Mouse (Mus musculus) brown adipose tissue, adult 24 weeks (tissue): Measurements from ENCODE around the gene F13b. TPM values are rescaled to one million over a fixed set of nuclear protein-coding genes. Genes with fewer than 3 reads are reported as not detected.

ENCODE experiments used
- H3K27ac ChIP-seq: fragments of 200-500 bp; replicated peaks from 2 replicates; pipeline ENCODE4 v1.5.1; 2012; ENCODE audit warnings: low read depth, mild to moderate bottlenecking, low read length
- H3K4me1 ChIP-seq: fragments of 200-500 bp; 2 replicates; pipeline ENCODE4 v1.6.1; 2012; ENCODE audit warnings: low read length, mixed read lengths; ENCODE audit not compliant: control insufficient read depth, insufficient read depth, insufficient read length
- H3K4me3 ChIP-seq: fragments of 200-500 bp; 2 replicates; pipeline ENCODE4 v1.5.1; 2012; ENCODE audit warnings: low read depth, mild to moderate bottlenecking, low read length, moderate library complexity; ENCODE audit not compliant: insufficient read depth
- polyA plus RNA-seq: library from polyadenylated mRNA; stranded (reverse); fragments of >200 nt; gene quantifications from 2 replicates; pipeline ENCODE4 v1.2.4, GENCODE M21; 2012; ENCODE audit not compliant: missing spikeins, insufficient read depth, insufficient read length

The F13b gene
- polyA plus RNA-seq, result not detected in 2 replicates

DNA sequence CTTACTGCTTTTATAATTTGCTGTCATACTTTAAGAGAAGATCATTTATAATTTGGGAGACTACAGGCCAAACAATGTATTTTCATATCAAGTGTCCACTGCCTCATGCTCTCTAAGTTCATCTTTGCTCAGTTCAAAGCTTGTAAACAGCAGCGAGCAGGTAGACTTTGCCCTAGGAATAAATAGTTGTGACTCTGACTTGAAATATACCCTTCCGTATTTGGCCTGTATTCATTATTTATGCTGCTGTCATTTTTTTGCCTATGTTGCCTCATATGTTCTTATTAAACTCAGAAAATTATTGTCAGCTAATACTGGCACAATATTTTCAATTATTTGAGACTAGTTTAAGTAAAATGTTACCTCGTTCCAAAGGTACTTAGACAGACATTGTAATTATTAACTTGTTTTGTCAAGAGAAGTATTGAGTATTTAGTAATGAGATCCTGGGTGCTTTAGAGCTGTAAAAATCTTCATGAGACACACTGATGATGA lies at the start of gene F13b:
Gene F13b (plus strand): TSS at position 445 of the 495 bp plus-strand sequence.
- H3K4me3 ChIP-seq, result no peak within 1 kb of the TSS

DNA sequence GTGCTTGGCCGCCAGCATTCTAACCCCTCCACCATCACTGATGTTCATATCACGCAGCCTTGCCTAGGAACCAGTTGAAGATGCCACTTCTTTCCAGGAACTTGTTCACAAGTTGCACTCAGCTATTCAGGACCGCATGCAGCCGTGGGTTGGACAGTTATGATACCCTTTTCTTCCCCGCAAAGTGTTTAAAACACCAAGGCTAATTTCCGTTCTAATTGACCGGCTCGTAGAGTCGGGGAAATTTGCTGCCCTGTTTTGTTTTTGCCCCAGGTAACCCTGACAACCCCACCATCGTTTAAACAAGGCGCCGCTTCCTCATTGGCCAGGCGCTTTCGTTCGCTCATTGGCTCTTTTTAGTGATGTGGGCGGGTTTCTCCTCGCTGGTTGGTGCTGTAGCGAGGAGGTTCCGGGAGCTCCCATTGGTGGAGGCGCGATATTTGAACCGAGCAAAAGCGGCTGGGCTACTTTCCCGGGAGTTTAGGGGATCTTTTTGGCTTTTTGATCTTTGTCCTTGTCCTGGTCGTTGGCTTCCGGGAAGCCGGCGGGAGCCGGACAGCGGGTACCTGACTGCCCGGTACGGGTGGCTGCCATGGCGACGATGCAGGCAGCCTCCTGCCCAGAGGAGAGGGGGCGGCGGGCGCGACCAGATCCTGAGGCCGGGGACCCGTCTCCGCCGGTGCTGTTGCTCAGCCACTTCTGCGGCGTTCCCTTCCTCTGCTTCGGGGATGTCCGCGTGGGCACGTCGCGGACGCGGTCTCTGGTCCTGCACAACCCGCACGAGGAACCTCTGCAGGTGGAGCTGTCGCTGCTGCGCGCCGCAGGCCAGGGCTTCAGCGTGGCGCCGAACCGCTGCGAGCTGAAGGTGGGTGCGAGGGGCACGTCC lies 46.9 kb upstream of the F13b start, which contains the start of gene Aspm:
Gene Aspm (plus strand): TSS at position 433 of the 886 bp plus-strand sequence.
- Histone ChIP-seq H3K27ac (no peak within 1 kb of the TSS), H3K4me1 (peaks cover 2% of the 10 kb centered on the region; the same call in 1 of the 2 replicates), H3K4me3 (peak within 1 kb of the TSS; percentile 59)

More for the DNA sequence above, at the start of gene F13b:
- Histone ChIP-seq H3K27ac (no peak within 1 kb of the TSS), H3K4me1 (no peaks in the 10 kb centered on the region)

DNA sequence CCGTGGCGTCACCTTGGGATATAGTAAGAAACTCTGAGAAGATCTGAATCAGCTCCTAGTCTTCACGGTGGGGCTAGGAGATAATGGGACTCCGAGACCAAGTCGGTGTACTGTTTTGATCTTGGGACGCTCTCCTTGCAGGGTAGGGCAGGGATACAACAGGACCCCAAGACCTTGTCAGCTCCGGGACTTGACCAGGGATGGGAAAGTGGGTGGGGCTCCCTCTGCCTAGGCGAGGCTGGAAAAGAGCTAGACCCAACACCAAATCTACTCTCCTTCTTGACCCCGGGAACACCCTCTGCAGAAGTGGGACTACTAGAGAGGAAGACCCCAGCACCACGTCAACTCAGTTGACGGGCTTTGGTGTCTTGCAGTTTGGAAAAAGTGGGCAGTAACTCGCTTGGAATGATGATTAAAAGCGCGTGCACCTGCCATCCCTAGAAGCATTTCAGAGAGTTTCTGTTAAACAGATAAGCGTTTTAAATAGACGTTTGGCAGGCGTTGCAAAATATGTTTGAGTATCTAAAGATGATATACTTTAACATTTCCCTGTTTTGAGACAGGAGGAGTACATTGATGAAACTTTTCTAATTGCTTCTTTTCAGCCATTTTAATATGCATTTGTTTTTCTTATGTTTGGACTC lies 46.2 kb upstream of the F13b start:
- H3K4me1 ChIP-seq, result peaks cover 2% of the 10 kb centered on the region; the same call in 1 of the 2 replicates
- peak overlapping the region; percentile 59 for H3K4me3 ChIP-seq
- H3K27ac ChIP-seq, result no peak overlapping the region

DNA sequence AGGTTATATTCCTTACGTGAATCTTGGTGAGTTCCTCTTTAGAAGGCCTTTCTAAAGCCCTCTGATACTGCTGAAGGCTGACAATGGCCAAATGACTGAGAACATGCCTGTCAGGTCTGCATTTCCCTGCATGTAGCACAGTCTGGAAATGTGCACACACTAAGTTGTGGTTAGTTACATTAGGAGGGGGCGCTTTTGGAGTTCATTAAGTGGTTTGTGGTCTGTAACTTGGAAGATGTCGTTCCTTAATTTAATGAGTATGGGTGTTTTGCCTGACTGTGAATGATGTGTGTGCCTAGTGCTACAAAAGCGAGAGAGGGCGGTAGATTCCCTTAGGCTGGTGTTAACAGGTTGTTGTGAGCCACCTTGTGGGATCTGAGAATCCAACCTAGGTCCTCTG lies 40.7 kb upstream of the F13b start:
- no peaks in the 10 kb centered on the region for H3K4me1 ChIP-seq
- no peak overlapping the region for H3K4me3 ChIP-seq
- no peak overlapping the region for H3K27ac ChIP-seq

DNA sequence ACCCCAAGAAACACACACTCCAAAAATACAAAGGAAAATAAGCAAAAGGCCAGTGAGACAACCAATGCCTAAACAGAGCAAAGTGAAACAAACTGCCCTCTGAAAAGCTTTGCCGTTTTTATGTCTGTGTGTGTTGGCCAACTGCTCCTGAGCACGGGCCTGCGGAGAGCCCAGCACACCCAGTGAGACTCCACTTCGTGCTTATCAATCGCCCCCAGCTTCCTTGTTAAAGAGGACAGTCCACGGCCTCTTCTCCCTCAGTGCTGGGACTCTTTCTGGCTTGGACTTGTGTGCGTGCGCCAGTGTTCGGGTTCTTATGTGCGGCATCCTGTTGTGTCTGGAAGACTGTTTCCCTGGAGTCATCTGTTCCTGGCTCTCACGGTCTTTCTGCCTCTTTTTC lies 35.6 kb upstream of the F13b start:
- H3K4me1 ChIP-seq, result no peaks in the 10 kb centered on the region
- H3K27ac ChIP-seq, result no peak overlapping the region
- no peak overlapping the region for H3K4me3 ChIP-seq

DNA sequence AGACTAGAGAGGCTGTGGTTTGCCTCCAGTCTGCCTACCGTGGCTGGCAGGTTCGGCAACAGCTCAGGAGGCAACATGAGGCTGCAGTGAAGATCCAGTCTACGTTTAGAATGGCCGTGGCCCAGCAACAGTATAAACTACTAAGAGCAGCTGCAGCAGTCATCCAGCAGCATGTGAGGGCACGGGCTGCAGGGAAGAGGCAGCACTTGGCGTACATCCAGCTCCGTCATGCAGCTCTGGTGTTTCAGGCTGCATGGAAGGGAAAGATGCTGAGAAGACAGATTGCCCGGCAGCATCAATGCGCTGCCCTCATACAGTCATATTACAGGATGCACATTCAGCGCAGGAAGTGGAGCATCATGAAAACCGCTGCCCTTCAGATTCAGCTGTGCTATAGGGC lies 22.6 kb upstream of the F13b start:
- Histone ChIP-seq H3K4me3 (no peak overlapping the region), H3K27ac (no peak overlapping the region), H3K4me1 (no peaks in the 10 kb centered on the region)

DNA sequence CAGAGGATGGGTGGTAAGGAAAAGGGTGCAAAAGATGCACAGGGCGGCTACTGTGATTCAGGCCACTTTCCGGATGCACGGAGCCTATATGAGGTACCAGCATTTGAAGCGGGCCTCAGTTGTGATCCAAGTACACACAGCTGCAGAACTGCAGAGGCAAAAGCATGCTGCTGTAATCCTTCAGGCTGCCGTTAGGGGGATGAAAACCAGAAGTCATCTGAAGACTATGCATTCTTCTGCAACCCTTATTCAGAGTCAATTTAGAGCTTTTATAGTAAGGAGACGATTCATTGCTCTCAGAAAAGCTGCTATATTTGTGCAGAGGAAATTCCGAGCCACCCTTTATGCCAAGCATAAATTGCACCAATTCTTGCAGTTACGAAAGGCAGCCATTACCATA lies 21.3 kb upstream of the F13b start:
- H3K4me1 ChIP-seq, result no peaks in the 10 kb centered on the region

DNA sequence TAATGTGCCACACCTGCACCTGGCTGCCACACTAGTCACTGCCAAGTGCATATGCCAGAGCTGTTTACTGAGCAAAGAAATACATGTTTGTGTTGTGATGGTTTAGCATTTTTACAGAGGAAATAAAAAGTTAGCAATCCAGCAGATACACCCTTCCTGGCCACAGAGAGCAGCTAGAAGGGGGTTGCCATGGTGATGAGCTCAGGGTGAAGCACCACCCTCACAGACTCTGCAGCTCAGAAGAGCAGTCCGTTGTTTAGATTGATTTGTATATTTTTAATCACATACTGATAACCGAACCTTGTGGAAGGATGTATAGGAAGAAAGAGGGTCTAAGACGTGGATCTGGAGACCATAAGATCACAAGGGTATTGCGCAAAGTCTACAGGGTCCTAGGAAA lies 20.4 kb upstream of the F13b start:
- Histone ChIP-seq H3K27ac (no peak overlapping the region), H3K4me3 (no peak overlapping the region), H3K4me1 (no peaks in the 10 kb centered on the region)

More for the DNA sequence above, 21.3 kb upstream of the F13b start:
- H3K4me3 ChIP-seq, result no peak overlapping the region
- H3K27ac ChIP-seq, result no peak overlapping the region

DNA sequence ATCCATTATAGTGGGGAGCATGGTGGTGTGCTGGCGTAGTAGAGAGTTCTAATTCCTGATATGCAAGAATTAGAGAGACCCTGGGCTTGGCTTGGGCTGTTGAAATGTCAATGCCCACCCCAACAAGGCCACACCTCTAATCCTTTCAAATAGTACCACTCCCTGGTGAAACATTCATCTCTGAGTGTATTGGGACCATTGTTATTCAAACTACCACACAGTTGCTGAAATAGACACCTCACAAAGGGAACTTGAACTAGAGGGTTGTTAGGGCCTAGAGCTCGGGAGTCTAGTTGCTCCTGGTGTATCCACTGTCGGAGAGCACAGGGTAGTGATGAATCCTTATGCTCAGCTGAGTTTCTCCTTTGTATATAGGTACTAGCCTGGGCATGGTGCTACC lies 6.9 kb upstream of the F13b start:
- Histone ChIP-seq H3K4me1 (no peaks in the 10 kb centered on the region), H3K27ac (no peak overlapping the region), H3K4me3 (no peak overlapping the region)

DNA sequence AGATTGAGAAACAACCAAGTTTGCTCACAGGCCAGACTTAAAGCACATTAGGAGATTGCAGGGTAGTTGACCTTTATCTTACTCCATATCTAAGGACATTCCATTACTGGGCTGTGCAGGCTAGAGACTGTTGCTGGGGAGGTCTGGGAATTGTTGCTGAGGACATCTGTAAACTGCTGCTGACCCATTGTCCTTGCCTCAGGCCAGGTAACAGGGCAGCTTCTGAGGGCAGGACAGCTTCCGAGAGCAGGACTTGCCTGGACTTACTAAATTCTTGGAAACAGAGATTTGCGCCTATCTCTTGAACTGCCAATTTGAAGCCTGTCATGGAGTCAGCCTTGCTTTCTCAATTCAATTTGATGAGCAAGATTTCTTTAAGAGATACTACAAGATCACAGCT lies 6.1 kb upstream of the F13b start:
- Histone ChIP-seq H3K4me1 (no peaks in the 10 kb centered on the region), H3K4me3 (no peak overlapping the region), H3K27ac (no peak overlapping the region)

DNA sequence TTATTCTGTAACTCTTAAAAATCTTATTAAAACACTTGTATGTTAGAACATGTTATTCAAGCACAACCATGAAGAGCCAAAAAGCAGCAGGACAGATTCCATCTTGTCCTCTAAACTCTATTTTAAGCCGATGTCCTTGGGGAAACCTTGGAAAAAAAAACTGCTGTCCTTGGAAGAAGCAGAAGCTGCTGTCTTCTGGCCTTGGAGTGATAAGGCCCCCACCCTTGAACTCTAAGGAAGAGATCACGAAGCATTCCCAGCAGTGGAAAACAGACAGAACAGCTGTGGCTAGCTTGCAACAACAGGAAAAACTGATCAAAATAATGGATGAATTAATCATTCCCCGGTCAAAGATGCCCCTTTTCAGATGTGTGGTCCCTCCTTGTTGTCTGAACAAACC lies 5.3 kb upstream of the F13b start:
- no peaks in the 10 kb centered on the region for H3K4me1 ChIP-seq
- no peak overlapping the region for H3K27ac ChIP-seq
- H3K4me3 ChIP-seq, result no peak overlapping the region

DNA sequence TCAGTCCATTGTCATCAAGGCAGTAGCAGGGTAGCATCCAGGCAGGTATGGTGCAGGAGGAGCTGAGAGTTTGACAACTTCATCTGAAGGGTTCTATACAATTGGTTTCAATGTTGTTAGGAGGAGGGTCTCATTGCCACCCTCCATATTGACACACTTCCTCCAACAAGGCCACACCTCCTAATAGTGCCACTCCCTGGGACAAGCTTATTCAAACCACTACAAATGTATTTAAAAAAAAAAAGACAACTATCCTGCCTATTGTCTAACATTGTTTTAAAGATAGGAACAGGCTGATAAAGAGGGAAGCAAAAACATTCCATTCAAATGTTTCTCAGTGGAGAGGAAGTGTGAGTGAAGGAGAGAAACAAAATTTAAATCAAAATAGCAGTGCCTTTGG lies 1.8 kb upstream of the F13b start:
- Histone ChIP-seq H3K4me1 (no peaks in the 10 kb centered on the region), H3K27ac (no peak overlapping the region), H3K4me3 (no peak overlapping the region)

DNA sequence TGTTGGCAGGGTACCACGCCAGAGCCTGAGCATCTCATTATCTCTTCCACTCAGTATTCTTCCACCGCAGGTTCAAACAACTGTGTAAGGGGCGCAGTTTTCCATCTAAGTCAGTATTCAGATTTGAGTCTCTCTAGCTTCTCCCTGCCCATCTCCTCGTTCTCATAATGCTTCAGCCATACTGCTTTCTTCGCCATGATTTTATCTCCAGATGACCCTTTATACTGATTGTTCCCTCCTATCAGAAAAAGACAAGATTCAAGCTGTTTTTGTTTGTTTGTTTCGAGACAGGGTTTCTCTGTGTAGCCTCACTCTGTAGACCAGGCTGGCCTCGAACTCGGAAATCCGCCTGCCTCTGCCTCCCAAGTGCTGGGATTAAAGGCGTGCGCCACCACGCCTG lies 13.1 kb downstream of the F13b start:
- Histone ChIP-seq H3K4me1 (no peaks in the 10 kb centered on the region), H3K27ac (no peak overlapping the region)

DNA sequence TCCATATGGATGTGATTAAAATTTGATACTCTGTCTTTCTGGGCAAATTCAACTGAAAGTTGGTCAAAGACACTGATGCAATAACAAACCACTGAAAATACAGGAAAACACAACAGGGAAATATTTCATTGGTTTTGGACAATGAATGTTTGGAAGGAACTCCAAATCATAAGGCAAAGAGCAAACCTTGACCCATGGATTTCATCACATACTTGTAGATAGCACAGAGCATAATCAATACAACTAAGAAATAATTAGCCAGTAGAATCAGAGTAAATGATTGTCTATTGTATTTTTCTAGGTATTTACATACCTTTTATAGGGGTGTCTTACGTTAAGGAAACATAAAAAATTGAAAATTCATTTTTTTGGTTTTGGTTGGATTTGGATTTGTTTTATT lies 47.0 kb downstream of the F13b start:
- Histone ChIP-seq H3K4me3 (no peak overlapping the region), H3K4me1 (no peaks in the 10 kb centered on the region), H3K27ac (no peak overlapping the region)

More for the DNA sequence above, 13.1 kb downstream of the F13b start:
- H3K4me3 ChIP-seq, result no peak overlapping the region

DNA sequence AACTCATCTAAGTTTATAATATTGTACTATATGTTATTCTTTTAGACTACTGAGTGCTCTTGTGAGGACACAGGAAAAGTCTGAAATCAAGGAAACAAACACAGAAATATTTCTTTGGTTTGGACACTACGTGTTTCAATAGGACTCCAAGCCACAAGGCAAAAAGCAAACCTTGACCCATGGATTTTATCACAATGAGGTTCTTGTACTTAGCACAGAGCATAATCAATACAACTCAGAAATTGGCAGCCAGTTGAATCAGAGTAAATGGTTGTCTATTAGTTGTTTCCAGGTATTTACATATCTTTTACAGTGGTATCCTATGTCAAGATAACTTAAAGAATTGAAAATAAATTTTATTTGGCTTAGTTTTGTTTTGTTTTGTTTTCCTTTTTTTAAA lies 49.8 kb downstream of the F13b start:
- no peak overlapping the region for H3K4me3 ChIP-seq
- no peaks in the 10 kb centered on the region for H3K4me1 ChIP-seq
- no peak overlapping the region for H3K27ac ChIP-seq
